Mouse (Mus musculus) cerebellum, adult 8-10 months (tissue): ENCODE measurements at regions not wholly inside any gene's neighbourhood (a gene's known extent, or its start where the extent isn't known, plus 50 kb on each side); places are given as distances from the start of the nearest gene placed in this dataset.

ENCODE experiments used
- DNase-seq: peaks from one replicate; pipeline ENCODE4 v3.0.0; 2022

DNA sequence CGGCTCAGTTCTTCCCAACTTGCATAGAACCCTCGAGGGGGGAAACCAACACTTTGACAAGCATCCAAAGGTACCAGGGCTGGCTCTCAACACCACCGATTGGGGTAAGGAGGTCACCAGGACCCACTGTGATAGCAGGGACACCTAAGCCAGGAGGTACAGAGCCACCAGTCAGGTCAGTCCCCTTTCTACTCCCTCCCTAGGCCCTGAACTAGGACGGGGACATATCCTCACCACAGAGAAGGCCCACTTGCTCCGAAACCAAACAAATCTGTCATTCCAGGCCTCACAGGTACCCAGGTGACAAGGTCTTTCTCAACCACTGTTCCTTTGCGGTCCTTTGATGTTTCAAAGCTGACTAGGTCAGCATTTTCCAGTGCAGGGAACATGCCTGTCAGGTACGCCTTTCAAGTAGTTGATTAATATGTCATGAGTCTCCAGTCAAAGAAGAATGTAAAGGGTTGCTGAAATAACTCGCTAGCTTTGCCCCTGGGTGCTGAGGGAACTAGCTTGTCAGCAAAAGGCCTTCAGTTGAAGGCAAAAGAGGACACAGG, 95.4 kb downstream of the Zfp36l1 start:
- DNase-seq, result no peak

DNA sequence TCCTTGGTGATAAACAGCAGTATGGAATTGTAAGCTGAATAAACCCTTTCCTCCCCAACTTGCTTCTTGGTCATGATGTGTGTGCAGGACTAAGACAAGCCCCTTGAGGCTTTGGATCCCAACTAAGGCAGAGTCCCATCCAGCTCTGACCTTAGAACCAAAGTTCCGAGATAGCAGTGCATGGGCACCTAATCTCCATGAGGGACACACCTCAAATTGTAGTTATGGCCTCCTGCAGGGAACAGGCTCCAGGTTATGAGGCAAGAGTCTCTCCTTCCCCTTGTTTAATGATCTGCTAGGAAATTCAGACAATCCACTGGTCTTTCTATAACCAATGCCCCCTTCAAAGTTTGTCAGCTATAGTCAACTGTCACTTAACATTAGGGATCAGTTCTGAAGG, 96.9 kb downstream of the Zfp36l1 start:
- no peak for DNase-seq

DNA sequence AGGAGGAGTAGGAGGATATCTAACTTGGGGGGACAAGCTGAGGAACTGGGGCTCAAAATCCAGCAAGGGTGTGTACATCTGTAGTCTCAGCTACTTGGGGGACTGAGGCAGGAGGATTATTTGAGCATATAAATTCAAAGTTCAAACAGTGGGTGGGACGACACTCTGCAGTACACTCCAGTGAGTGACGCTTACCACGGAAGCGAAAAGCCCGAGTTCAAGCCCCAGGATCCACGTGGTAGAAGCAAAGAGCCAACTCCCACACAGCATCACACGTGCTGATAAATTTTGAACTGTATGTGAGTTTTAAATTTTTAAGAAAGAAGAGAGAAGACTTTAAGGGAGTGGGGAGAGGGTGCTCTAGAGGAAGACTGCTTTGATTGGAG, 98.2 kb downstream of the Zfp36l1 start:
- DNase-seq, result no peak

- DNase-seq, result no peak
Observed at GRCm38 (mm10) chr12:80013904-80014597, 98.8 kb downstream of the Zfp36l1 start.

DNA sequence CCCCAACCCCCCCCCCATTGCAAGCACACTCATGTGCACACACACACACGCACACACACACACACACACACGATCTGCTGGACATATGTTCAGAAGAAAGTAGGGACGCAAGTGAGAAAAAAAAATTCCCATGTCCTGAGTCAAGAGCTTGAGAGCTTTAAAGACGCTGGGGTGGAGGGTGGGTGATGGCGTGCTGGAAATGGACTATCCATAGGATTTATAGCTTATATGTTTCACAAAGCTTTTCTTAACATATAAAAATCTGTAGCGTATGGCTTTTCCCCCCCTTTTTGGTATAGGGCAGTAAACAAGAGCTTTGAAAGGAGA, 99.3 kb downstream of the Zfp36l1 start:
- no peak for DNase-seq

- no peak for DNase-seq
Observed at GRCm38 (mm10) chr12:80011916-80012315, 100.9 kb downstream of the Zfp36l1 start.

DNA sequence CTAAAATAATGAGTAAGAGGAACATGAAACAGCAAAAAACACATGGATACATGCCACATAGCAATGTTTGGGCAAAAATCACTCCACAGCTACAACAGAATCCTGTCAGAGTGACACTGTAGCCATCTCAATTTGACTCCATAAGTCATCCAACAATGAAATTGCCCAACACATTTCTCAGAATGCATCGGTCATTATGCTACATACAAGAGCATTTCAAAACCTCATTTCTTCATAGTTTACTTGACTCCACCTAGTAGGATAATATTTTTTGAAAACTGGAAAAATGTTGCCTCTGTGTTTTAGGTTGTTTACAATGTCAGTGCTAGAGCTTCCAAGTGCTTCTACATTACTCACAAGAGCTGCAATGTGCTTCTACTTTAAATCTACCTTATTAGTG, 101.9 kb downstream of the Zfp36l1 start:
- DNase-seq, result no peak

DNA sequence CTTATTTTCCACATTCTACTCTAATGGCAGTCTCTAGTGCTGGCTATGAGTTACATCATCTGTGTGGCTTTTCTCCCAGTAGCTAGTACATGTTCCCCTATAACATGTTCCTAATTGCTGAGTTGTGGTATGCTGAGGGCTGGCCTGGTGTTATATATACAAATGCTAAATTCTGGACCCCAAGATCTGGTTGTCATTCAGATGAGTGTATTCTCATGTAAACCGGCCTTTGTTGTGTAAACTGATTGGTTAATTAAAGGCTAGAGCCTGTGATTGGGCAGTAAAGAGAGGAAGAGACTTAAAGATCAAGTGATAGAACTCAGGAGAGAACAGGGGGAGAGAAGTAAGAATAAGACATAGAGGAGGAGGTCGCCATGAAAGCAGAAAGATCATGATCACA, 102.6 kb downstream of the Zfp36l1 start:
- no peak for DNase-seq

GRCm38 (mm10) chr12:80007849-80008248, 105.0 kb downstream of the Zfp36l1 start:
- no peak for DNase-seq

DNA sequence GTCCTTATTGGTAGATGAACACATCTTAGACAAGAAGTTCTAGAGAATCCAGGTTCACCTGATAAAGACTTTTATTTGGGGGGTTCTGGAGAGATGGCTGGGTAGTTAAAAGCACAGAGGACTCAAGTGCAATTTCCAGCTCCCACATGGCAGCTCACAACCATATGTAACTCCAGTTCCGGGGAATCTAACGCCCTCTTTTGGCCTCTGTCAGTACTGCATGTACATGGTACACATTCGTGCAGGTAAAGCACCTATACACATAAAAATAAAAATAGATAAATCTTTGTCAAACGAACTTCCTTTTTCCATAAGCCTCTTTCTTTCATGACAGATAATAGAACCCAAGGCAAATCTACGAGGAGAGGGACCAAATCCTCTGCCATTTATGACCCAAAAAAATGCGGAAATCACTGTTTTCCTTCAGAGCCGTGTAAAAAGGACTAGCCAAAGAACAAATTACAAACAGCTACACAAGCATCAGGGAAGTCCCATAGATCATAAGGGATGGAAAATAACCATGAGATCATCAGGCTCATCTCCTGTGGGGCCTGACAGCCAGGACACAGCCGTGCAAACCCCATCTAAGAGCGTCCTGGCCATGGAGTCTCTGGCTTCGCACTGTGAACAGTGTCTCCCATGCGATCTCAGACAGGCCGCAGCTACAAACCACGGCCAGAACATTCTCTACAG, 107.4 kb downstream of the Zfp36l1 start:
- no peak for DNase-seq

DNA sequence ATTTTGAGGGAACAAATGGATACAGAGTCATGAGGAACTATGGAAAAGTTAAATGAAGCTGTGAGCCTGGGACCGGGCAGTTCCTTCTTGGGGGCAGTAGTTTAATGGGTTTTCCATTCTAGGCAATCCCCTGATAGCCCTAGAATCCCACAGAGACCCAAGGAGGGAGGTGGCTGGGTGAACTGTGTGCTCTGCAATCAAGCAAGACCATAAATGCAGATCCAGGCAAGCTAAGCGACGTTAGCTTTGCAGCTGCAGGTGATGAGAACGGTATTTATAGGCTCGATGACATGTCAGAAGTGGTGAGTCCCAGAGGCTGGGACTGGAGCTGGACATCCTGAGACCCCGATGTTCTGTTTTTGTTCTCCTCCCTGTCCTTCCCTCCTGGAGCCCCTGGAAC, 108.2 kb downstream of the Zfp36l1 start:
- DNase-seq, result no peak

DNA sequence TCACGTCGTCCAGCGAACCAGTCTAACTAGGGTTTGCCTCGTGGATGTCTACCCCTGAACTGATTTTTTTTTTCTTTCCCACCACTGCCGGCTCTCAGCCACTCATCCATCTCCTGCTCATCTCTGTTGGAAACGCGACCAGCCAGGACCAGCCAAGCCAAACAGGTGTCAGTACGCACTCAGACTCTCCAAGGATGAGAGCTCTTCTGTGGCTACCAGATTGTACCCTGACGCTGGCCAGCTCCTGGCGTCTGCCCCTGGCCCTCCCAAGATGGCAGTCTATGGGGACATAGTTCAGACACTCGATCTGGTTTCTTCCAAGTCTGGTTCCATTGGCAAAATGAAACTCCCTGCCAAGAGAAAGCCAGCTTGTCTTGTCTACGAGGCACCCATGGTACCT, 109.3 kb downstream of the Zfp36l1 start:
- no peak for DNase-seq

- peak; percentile 20 for DNase-seq
Observed at GRCm38 (mm10) chr12:80002474-80003125, 110.2 kb downstream of the Zfp36l1 start.

GRCm38 (mm10) chr12:80001794-80002193, 111.0 kb downstream of the Zfp36l1 start:
- DNase-seq, result no peak

- no peak for DNase-seq
Observed at GRCm38 (mm10) chr12:79999868-80000370, 112.9 kb downstream of the Zfp36l1 start.

DNA sequence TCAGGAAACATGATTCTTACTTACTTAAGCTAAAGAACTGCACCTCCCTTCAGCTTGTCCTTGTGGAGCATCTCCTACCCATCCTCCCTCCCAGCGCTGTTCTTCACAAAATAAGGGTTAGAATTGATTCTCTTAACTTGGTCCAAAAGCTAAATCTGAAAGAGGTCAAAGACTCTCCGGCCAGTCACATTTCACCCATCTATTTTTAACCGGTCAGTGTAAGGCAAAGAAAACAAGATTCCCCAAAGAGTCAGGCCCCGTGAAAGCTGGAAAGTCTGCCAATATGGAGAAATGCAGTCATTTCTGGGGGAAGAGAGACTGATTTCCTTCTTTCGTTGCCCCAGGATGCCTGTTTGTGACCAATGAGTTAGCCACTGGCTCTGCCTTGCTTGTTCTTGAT, 114.0 kb downstream of the Zfp36l1 start:
- no peak for DNase-seq

GRCm38 (mm10) chr12:79998339-79998738, 114.5 kb downstream of the Zfp36l1 start:
- no peak for DNase-seq

DNA sequence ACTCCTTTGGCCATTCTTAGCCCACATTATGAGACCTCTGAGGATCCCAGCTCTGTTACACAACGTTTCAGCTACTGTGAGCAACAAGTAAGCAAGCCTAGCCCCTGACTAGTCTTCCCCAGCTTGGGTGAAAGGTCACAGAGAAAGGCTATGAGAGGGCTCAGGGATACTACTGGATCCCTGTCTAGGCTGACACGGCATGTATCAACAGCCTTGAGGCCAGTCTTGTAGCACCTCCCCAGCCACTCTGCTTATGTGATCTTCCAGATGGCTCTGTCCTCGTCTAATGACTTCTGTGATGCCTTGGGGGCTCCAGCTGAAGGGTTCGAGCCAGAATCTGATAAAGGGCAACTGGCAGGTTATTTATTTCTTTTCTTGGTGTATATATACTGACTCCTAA, 115.6 kb downstream of the Zfp36l1 start:
- no peak for DNase-seq

- no peak for DNase-seq
Observed at GRCm38 (mm10) chr12:79995521-79996094, 117.2 kb downstream of the Zfp36l1 start.

DNA sequence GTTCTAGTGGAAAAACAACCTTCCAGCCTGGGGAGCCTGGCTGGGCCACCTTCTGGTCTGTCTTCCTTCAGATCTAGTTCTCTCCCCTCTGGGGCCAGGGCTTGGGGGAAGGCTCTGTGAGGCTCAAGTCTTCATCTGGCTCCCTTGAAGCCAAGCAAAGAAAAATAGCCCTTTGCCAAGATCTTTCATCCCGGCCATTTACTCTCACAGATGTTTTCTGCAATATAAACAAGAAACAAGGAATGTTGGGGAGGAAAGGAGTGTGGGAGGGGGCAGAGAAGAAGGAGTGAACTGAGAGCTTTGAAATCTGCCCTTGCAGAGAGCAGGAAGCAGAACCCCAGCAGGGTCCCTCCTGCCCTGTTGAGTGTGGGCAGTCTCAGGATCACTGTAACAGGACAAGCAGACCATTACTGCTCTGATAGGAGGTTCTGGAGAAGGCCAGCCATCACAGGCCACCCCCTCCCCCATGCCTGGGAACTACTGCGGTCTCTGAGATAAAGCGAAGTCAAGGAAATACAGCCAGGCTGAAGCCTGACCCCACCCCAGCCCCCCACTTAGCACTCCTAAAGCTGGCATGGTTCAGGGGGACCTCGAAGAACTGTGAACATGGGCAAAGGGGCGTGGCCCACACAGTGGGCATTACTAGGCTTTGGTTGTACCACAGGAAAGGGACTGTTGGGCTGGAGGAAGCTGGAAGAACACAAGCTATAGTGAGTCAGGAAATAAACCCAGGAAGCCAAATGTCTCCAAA, 118.8 kb downstream of the Zfp36l1 start:
- DNase-seq, result no peak

DNA sequence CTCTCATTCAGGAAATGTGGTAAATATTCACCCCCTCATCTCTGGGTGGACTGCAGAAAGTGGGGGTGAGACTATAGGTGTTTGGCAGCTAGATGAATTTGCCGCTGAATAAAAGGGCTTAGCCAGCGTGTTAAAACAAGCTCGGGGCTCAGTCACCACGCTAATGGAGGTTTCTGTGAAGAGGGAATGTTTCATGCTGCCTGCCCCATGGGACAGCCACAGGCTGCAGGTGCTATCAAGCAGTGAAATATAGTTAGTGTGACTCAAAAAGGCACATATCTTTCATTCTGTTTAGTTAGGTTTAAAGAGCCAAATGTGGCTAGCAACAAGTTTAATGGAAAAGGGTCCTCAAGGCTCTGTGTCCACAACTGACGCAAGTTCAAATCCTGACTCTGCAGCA, 121.5 kb downstream of the Zfp36l1 start:
- DNase-seq, result no peak

- DNase-seq, result no peak
Observed at GRCm38 (mm10) chr12:79990751-79991150, 122.1 kb downstream of the Zfp36l1 start.

- no peak for DNase-seq
Observed at GRCm38 (mm10) chr12:79989582-79990110, 123.2 kb downstream of the Zfp36l1 start.
